Mouse (Mus musculus) hindbrain, embryonic 13.5 days (tissue): ENCODE results near the gene Rpl9. TPM values are rescaled to one million over a fixed set of nuclear protein-coding genes. Genes with fewer than 3 reads are reported as not detected.

Experiments
- ATAC-seq: fragments of 200-750 bp; cut with Nextera tagmentation; 2 replicates; pipeline ENCODE4 v1.8.0; 2017; ENCODE audit warnings: moderate TSS enrichment; ENCODE audit not compliant: low FRiP score
- H3K27ac ChIP-seq: fragments of 300-500 bp; sonication (generic); 2 replicates; pipeline ENCODE4 v1.5.1; 2015; ENCODE audit warnings: inconsistent platforms, mild to moderate bottlenecking, moderate library complexity
- H3K27me3 ChIP-seq: fragments of 300-500 bp; sonication (generic); 2 replicates; pipeline ENCODE4 v1.6.1; 2015; ENCODE audit warnings: mild to moderate bottlenecking, inconsistent platforms
- H3K36me3 ChIP-seq: fragments of 300-500 bp; sonication (generic); 2 replicates; pipeline ENCODE4 v1.6.1; 2015; ENCODE audit warnings: mild to moderate bottlenecking, inconsistent platforms
- H3K4me1 ChIP-seq: fragments of 300-500 bp; sonication (generic); replicated peaks from 2 replicates; pipeline ENCODE4 v1.6.1; 2015; ENCODE audit warnings: inconsistent platforms
- H3K4me2 ChIP-seq: fragments of 300-500 bp; sonication (generic); 2 replicates; pipeline ENCODE4 v1.6.1; 2015; ENCODE audit warnings: inconsistent platforms, mild to moderate bottlenecking, moderate library complexity
- H3K4me3 ChIP-seq: fragments of 300-500 bp; sonication (generic); 2 replicates; pipeline ENCODE4 v1.5.1; 2015; ENCODE audit warnings: mild to moderate bottlenecking, inconsistent platforms
- H3K9ac ChIP-seq: fragments of 300-500 bp; sonication (generic); 2 replicates; pipeline ENCODE4 v1.6.1; 2015; ENCODE audit warnings: mild to moderate bottlenecking, inconsistent platforms
- H3K9me3 ChIP-seq: fragments of 300-500 bp; sonication (generic); 2 replicates; pipeline ENCODE4 v1.6.1; 2016; ENCODE audit warnings: inconsistent platforms
- whole genome bisulfite sequencing: fragments of 180-500 bp; shearing (Covaris S2); methylation state at CpG from one replicate; pipeline ENCODE4 v1.1.7; 2015; 5-methylcytosine and 5-hydroxymethylcytosine counted together
- polyA plus RNA-seq: library from polyadenylated mRNA; unstranded; fragments of >200 nt; fragmentation: Nextera tagmentation; extraction: Ambion mirVana; gene quantifications from 2 replicates; pipeline ENCODE4 v1.2.1, GENCODE M21; 2015

Rpl9 gene
- polyA plus RNA-seq, 1 experiment from 2014 or later = 683 TPM

GRCm38 (mm10) chr5:65419136-65419535 is 27.9 kb upstream of the Rpl9 start:
- Histone ChIP-seq H3K4me2 (no peak overlapping the region), H3K27ac (no peak overlapping the region), H3K4me3 (no peak overlapping the region), H3K36me3 (peaks cover 82% of the 10 kb centered on the region), H3K4me1 (peaks cover 6% of the 10 kb centered on the region; the same call in 1 of the 2 replicates), H3K9ac (no peak overlapping the region), H3K9me3 (no peaks in the 10 kb centered on the region), H3K27me3 (no peaks in the 10 kb centered on the region)
- WGBS = 76% methylated on average over 10 of the region's 10 CpGs
- ATAC-seq = no peak

- Histone ChIP-seq H3K36me3 (peaks cover 72% of the 10 kb centered on the region), H3K4me2 (no peak overlapping the region), H3K4me1 (peaks cover 6% of the 10 kb centered on the region; the same call in 1 of the 2 replicates), H3K27me3 (no peaks in the 10 kb centered on the region), H3K9ac (peak overlapping the region; percentile 43), H3K4me3 (no peak overlapping the region), H3K9me3 (no peaks in the 10 kb centered on the region), H3K27ac (0 out of 2 replicates have a peak overlapping the region, but pooled peaks have one; percentile 27)
- WGBS = 24% methylated on average over 26 of the region's 26 CpGs
- no peak for ATAC-seq
These were observed 24.6 kb upstream of the Rpl9 start for GRCm38 (mm10) chr5:65415653-65416458.

GRCm38 (mm10) chr5:65407989-65408388 is 16.7 kb upstream of the Rpl9 start:
- no peak for ATAC-seq
- WGBS = 35% methylated on average over 12 of the region's 12 CpGs
- Histone ChIP-seq H3K9me3 (no peaks in the 10 kb centered on the region), H3K4me3 (no peak overlapping the region), H3K9ac (no peak overlapping the region), H3K4me1 (peaks cover 6% of the 10 kb centered on the region; the same call in 1 of the 2 replicates), H3K36me3 (peaks cover 71% of the 10 kb centered on the region), H3K4me2 (no peak overlapping the region), H3K27ac (peak overlapping the region; percentile 72), H3K27me3 (no peaks in the 10 kb centered on the region)

- H3K4me2 ChIP-seq = no peak overlapping the region
- 33% methylated on average over 2 of the region's 2 CpGs for WGBS
- H3K27ac ChIP-seq = peak overlapping the region; percentile 48; the same call in 1 of the 2 replicates
- H3K36me3 ChIP-seq = peaks cover 67% of the 10 kb centered on the region
- H3K9ac ChIP-seq = no peak overlapping the region
- H3K9me3 ChIP-seq = no peaks in the 10 kb centered on the region
- no peak overlapping the region for H3K4me3 ChIP-seq
- no peaks in the 10 kb centered on the region for H3K27me3 ChIP-seq
- no peaks in the 10 kb centered on the region for H3K4me1 ChIP-seq
- ATAC-seq = no peak
These were observed 10.2 kb upstream of the Rpl9 start for GRCm38 (mm10) chr5:65401251-65401994.

GRCm38 (mm10) chr5:65394425-65394824 is 3.2 kb upstream of the Rpl9 start:
- ATAC-seq = no peak

GRCm38 (mm10) chr5:65391753-65392152 is 509 bp upstream of the Rpl9 start:
- 3% methylated on average over 12 of the region's 12 CpGs for WGBS
- H3K4me3 ChIP-seq = peak overlapping the region; percentile 71
- H3K27me3 ChIP-seq = no peaks in the 10 kb centered on the region
- H3K4me2 ChIP-seq = peak overlapping the region; percentile 68
- peak; percentile 57; the same call in 1 of the 2 replicates for ATAC-seq
- peaks cover 33% of the 10 kb centered on the region for H3K4me1 ChIP-seq
- peak overlapping the region; percentile 81 for H3K27ac ChIP-seq
- no peaks in the 10 kb centered on the region for H3K9me3 ChIP-seq
- H3K9ac ChIP-seq = peak overlapping the region; percentile 77
- peaks cover 54% of the 10 kb centered on the region for H3K36me3 ChIP-seq

More at GRCm38 (mm10) chr5:65394425-65394824, 3.2 kb upstream of the Rpl9 start:
- Histone ChIP-seq H3K36me3 (peaks cover 47% of the 10 kb centered on the region), H3K27ac (no peak overlapping the region), H3K4me2 (no peak overlapping the region), H3K9me3 (no peaks in the 10 kb centered on the region), H3K4me3 (no peak overlapping the region), H3K27me3 (no peaks in the 10 kb centered on the region), H3K9ac (no peak overlapping the region), H3K4me1 (peaks cover 23% of the 10 kb centered on the region)
- 96% methylated on average over 7 of the region's 7 CpGs for WGBS

GRCm38 (mm10) chr5:65387008-65387867 is 4.0 kb downstream of the Rpl9 start:
- no peak overlapping the region for H3K4me2 ChIP-seq
- ATAC-seq = no peak
- no peaks in the 10 kb centered on the region for H3K9me3 ChIP-seq
- no peak overlapping the region for H3K4me3 ChIP-seq
- peaks cover 26% of the 10 kb centered on the region for H3K4me1 ChIP-seq
- 82% methylated on average over 6 of the region's 6 CpGs for WGBS
- H3K27ac ChIP-seq = no peak overlapping the region
- H3K27me3 ChIP-seq = no peaks in the 10 kb centered on the region
- no peak overlapping the region for H3K9ac ChIP-seq
- peaks cover 53% of the 10 kb centered on the region for H3K36me3 ChIP-seq

- H3K9me3 ChIP-seq = no peaks in the 10 kb centered on the region
- H3K4me2 ChIP-seq = no peak overlapping the region
- H3K27me3 ChIP-seq = no peaks in the 10 kb centered on the region
- no peak overlapping the region for H3K27ac ChIP-seq
- no peak overlapping the region for H3K4me3 ChIP-seq
- no peak for ATAC-seq
- WGBS = 76% methylated on average over 2 of the region's 2 CpGs
- H3K4me1 ChIP-seq = peaks cover 21% of the 10 kb centered on the region
- no peak overlapping the region for H3K9ac ChIP-seq
- H3K36me3 ChIP-seq = peaks cover 53% of the 10 kb centered on the region
These were observed 5.5 kb downstream of the Rpl9 start for GRCm38 (mm10) chr5:65385704-65386103.

GRCm38 (mm10) chr5:65374746-65375145 is 16.5 kb downstream of the Rpl9 start:
- H3K4me1 ChIP-seq = no peaks in the 10 kb centered on the region
- H3K27ac ChIP-seq = no peak overlapping the region
- WGBS = 84% methylated on average over 7 of the region's 7 CpGs
- H3K9ac ChIP-seq = no peak overlapping the region
- H3K4me3 ChIP-seq = no peak overlapping the region
- no peaks in the 10 kb centered on the region for H3K36me3 ChIP-seq
- ATAC-seq = no peak
- no peaks in the 10 kb centered on the region for H3K9me3 ChIP-seq
- H3K4me2 ChIP-seq = no peak overlapping the region
- H3K27me3 ChIP-seq = no peaks in the 10 kb centered on the region

- Histone ChIP-seq H3K9ac (no peak overlapping the region), H3K27me3 (no peaks in the 10 kb centered on the region), H3K36me3 (no peaks in the 10 kb centered on the region), H3K27ac (no peak overlapping the region), H3K4me3 (no peak overlapping the region), H3K4me2 (no peak overlapping the region), H3K4me1 (no peaks in the 10 kb centered on the region), H3K9me3 (no peaks in the 10 kb centered on the region)
- ATAC-seq = no peak
- WGBS = 92% methylated on average over 7 of the region's 7 CpGs
These were observed 19.7 kb downstream of the Rpl9 start for GRCm38 (mm10) chr5:65371551-65371950.

- Histone ChIP-seq H3K4me1 (no peaks in the 10 kb centered on the region), H3K4me3 (no peak overlapping the region), H3K9me3 (no peaks in the 10 kb centered on the region), H3K4me2 (no peak overlapping the region), H3K36me3 (no peaks in the 10 kb centered on the region), H3K27me3 (no peaks in the 10 kb centered on the region), H3K27ac (no peak overlapping the region), H3K9ac (no peak overlapping the region)
- ATAC-seq = no peak
- WGBS = 92% methylated on average over 11 of the region's 11 CpGs
These were observed 23.4 kb downstream of the Rpl9 start for GRCm38 (mm10) chr5:65367837-65368236.

- WGBS = 85% methylated on average over 3 of the region's 3 CpGs
- no peaks in the 10 kb centered on the region for H3K36me3 ChIP-seq
- H3K9me3 ChIP-seq = peaks cover 5% of the 10 kb centered on the region; the same call in 1 of the 2 replicates
- H3K4me2 ChIP-seq = no peak overlapping the region
- H3K4me1 ChIP-seq = no peaks in the 10 kb centered on the region
- no peak overlapping the region for H3K4me3 ChIP-seq
- H3K27ac ChIP-seq = no peak overlapping the region
- H3K9ac ChIP-seq = no peak overlapping the region
- no peaks in the 10 kb centered on the region for H3K27me3 ChIP-seq
- ATAC-seq = no peak
These were observed 33.5 kb downstream of the Rpl9 start for GRCm38 (mm10) chr5:65357771-65358170.
